ENCODE assay signal across 8 mouse cellular contexts in genomic region chr9:48354793-48355192, GRCm38 (mm10). TPM values are rescaled to one million over a fixed set of nuclear protein-coding genes. Genes with fewer than 3 reads are reported as not detected.
DNase-seq lines count a peak whose midpoint lies in the region; ATAC-seq lines count a peak whose summit lies in the region.

No protein-coding gene starts in this region.

- H3K27me3 ChIP-seq in neural tube, embryonic 15.5 days (replicated peaks) = no peaks in the 10 kb centered on the region
- H3K27me3 ChIP-seq in liver, embryonic 13.5 days = no peaks in the 10 kb centered on the region

- no peak overlapping the region for H3K27ac ChIP-seq in neural tube, embryonic 15.5 days (replicated peaks)
- H3K27ac ChIP-seq in liver, embryonic 13.5 days = peak overlapping the region; percentile 80

- H3K36me3 ChIP-seq in neural tube, embryonic 15.5 days = no peaks in the 10 kb centered on the region
- H3K36me3 ChIP-seq in liver, embryonic 13.5 days = no peaks in the 10 kb centered on the region

- no peak overlapping the region for H3K9ac ChIP-seq in neural tube, embryonic 15.5 days (replicated peaks)
- peak overlapping the region; percentile 55; the same call in 1 of the 2 replicates for H3K9ac ChIP-seq in liver, embryonic 13.5 days

- WGBS in neural tube, embryonic 15.5 days = 49% methylated on average over 3 of the region's 3 CpGs
- WGBS in liver, embryonic 13.5 days (ENCODE audit: insufficient replicate concordance) = 31% methylated on average over 3 of the region's 3 CpGs

- no peak for ATAC-seq in neural tube, embryonic 15.5 days (ENCODE audit: low FRiP score)
- ATAC-seq in liver, embryonic 13.5 days (ENCODE audit: low read depth) = peak; percentile 68

- no peaks in the 10 kb centered on the region for H3K9me3 ChIP-seq in neural tube, embryonic 15.5 days (replicated peaks)
- H3K9me3 ChIP-seq in liver, embryonic 13.5 days (replicated peaks) = no peaks in the 10 kb centered on the region

- H3K4me1 ChIP-seq in neural tube, embryonic 15.5 days = no peaks in the 10 kb centered on the region
- peaks cover 72% of the 10 kb centered on the region for H3K4me1 ChIP-seq in liver, embryonic 13.5 days (replicated peaks)

- no peak overlapping the region for H3K4me3 ChIP-seq in neural tube, embryonic 15.5 days (replicated peaks)
- H3K4me3 ChIP-seq in liver, embryonic 13.5 days (replicated peaks) = no peak overlapping the region

- no peak overlapping the region for H3K4me2 ChIP-seq in neural tube, embryonic 15.5 days
- H3K4me2 ChIP-seq in liver, embryonic 13.5 days = peak overlapping the region; percentile 21; the same call in 1 of the 2 replicates

- DNase-seq in neural tube, embryonic 10.5 days (ENCODE audit: extremely low spot score, low spot score) = peak; percentile 60
- peak; percentile 84 for DNase-seq in c-Kit-positive CD71-positive TER-119-negative erythroid progenitor cells, embryonic 14.5 days (ENCODE audit: low read depth)
- DNase-seq in frontal cortex, postnatal 25 days (ENCODE audit: low spot score in 2 of 2) = peak; percentile 51 to 54
- peak; percentile 81 for DNase-seq in kidney, postnatal 14 days
- DNase-seq in liver, embryonic 13.5 days = peak; percentile 78
- peak; percentile 80 for DNase-seq in retina, postnatal 1 day
- peak; percentile 58 to 65 for DNase-seq in thymus, postnatal 36 days

RNA-seq across cellular contexts. Expression of gene Nxpe2, which starts 1.5 kb away (rescaled TPM):
- polyA plus RNA-seq in neural tube, embryonic 15.5 days (2015; fragmentation: Nextera tagmentation; extraction: Ambion mirVana) = 0.28 and 0.60 TPM in 2 replicates
- 153 and 173 TPM in 2 replicates for polyA plus RNA-seq in liver, embryonic 13.5 days (2015; fragmentation: Nextera tagmentation; extraction: Ambion mirVana)

Comparison
In these comparisons a context has a peak if more than half of its experiments do, and no peak if none do; other contexts are left out.
1. RNA of gene Nxpe2, which starts 1.5 kb away (polyA plus RNA-seq): 153 to 173 TPM in liver, embryonic 13.5 days; 0.28 to 0.60 TPM in neural tube, embryonic 15.5 days; every median in the first group is over 10 times any median in the second.
2. Peak in every context shown above with its lines, with median percentiles within 50 percentile points of each other: DNase-seq.